Mouse (Mus musculus) Muller cell, postnatal 12 days (primary cell): ENCODE results near the gene Sorbs1.

Experiments used
- DNase-seq: peaks from one replicate; pipeline ENCODE4 v3.0.0-alpha.2; 2015; ENCODE audit errors: inconsistent ontology term

Gene Sorbs1

GRCm38 (mm10) chr19:40267380-40267779 lies 246.2 kb downstream of the Sorbs1 start:
- no peak for DNase-seq

- DNase-seq: no peak
Measured at GRCm38 (mm10) chr19:40259485-40259884, 254.1 kb downstream of the Sorbs1 start.

- DNase-seq: peak; percentile 20
Measured at GRCm38 (mm10) chr19:40257396-40257795, 256.2 kb downstream of the Sorbs1 start.

GRCm38 (mm10) chr19:40256376-40257050 lies 257.1 kb downstream of the Sorbs1 start:
- DNase-seq: peak; percentile 24

GRCm38 (mm10) chr19:40255561-40255960 lies 258.0 kb downstream of the Sorbs1 start:
- DNase-seq: no peak

- no peak for DNase-seq
Measured at GRCm38 (mm10) chr19:40254741-40255140, 258.8 kb downstream of the Sorbs1 start.

GRCm38 (mm10) chr19:40253768-40254167 lies 259.8 kb downstream of the Sorbs1 start:
- no peak for DNase-seq

- no peak for DNase-seq
Measured at GRCm38 (mm10) chr19:40251115-40251514, 262.5 kb downstream of the Sorbs1 start.

- no peak for DNase-seq
Measured at GRCm38 (mm10) chr19:40249352-40249751, 264.2 kb downstream of the Sorbs1 start.

GRCm38 (mm10) chr19:40248476-40248875 lies 265.1 kb downstream of the Sorbs1 start:
- no peak for DNase-seq

GRCm38 (mm10) chr19:40247268-40247666 lies 266.3 kb downstream of the Sorbs1 start:
- peak; percentile 39 for DNase-seq

- no peak for DNase-seq
Measured at GRCm38 (mm10) chr19:40246646-40247267, 266.8 kb downstream of the Sorbs1 start.
